Mouse (Mus musculus) embryo, embryonic 11.5 days (tissue): ENCODE results near the gene Sppl2b.

Source experiments
- DNase-seq: peaks from one replicate; pipeline ENCODE4 v3.0.0-alpha.2; 2012; ENCODE audit warnings: low read depth, low spot score

The Sppl2b gene

GRCm38 (mm10) chr10:80917779-80918434 is 62.8 kb downstream of the Sppl2b start, which contains the start of gene Lmnb2:
Lmnb2 (minus strand) TSS chr10:80918245.
- peak; percentile 56 for DNase-seq
